Mouse (Mus musculus): ENCODE data around the gene Spsb1.

- TF ChIP-seq MAX (IDR thresholded peaks at IDR 0.05) (no peak), CTCF (IDR thresholded peaks at IDR 0.05; ENCODE audit: control insufficient read depth, insufficient read depth, insufficient read length) (no peak), MYOD1 (IDR thresholded peaks at IDR 0.05; ENCODE audit: control insufficient read depth, insufficient read length, low read depth) (no peak), USF1 (IDR thresholded peaks at IDR 0.05; ENCODE audit: low read depth) (no peak), FOSL1 (IDR thresholded peaks at IDR 0.05; ENCODE audit: insufficient read depth, low read length, poor library complexity, severe bottlenecking) (no peak)
Observed at GRCm38 (mm10) chr4:149964285-149964684, 9.4 kb upstream of the Spsb1 start.
